Mouse (Mus musculus): ENCODE measurements around the gene Nav2. TPM values are rescaled to one million over a fixed set of nuclear protein-coding genes. Genes with fewer than 3 reads are reported as not detected.

Gene Nav2
- polyA plus RNA-seq, 1 experiment from 2014 or later, result 5.8 TPM

GRCm38 (mm10) chr7:48958528-48959315 lies 50.2 kb downstream of the Nav2 start:
- H3K9ac ChIP-seq (ENCODE audit: low read depth, low read length), result no peak overlapping the region
- peak overlapping the region; percentile 15 for H3K4me3 ChIP-seq (ENCODE audit: low read depth, low read length)
- H3K4me1 ChIP-seq (replicated peaks; ENCODE audit: control insufficient read depth, insufficient read depth, low read length), result no peaks in the 10 kb centered on the region; the same call in 1 of the 2 replicates
- H3K27ac ChIP-seq (ENCODE audit: low read depth, low read length), result no peak overlapping the region
- H3K27me3 ChIP-seq (replicated peaks; ENCODE audit: control insufficient read depth, insufficient read depth, low read length), result peaks cover 30% of the 10 kb centered on the region
- no peaks in the 10 kb centered on the region for H3K9me3 ChIP-seq (ENCODE audit: control insufficient read depth)
- ATAC-seq, result 0 out of 2 replicates have a peak, but pooled peaks have one; percentile 41
- no peak for TF ChIP-seq CTCF (IDR thresholded peaks at IDR 0.05; ENCODE audit: low read depth)
- H3K36me3 ChIP-seq (ENCODE audit: control insufficient read depth, insufficient read depth), result no peaks in the 10 kb centered on the region
- peak overlapping the region; percentile 48 for H3K4me2 ChIP-seq (replicated peaks; ENCODE audit: low read depth)
- WGBS, result 4% methylated on average over 32 of the region's 32 CpGs

DNA sequence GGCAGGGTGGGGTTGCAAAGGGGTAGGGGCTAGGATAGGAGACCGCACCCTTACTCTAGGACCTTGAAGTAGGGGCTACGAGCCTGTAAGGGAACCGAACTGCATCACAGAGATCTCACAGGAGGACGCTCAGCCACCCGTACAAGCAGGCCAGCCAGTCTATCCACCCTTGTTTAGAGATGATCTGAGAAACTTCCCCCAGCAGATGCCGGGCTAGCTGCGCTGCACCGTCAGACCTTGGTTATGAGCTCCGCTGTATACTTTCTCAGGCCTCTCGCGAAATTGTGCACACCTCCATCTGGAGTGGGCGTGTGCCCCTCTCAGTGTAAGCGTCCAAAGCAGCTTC lies 50.8 kb downstream of the Nav2 start:
- Histone ChIP-seq H3K9ac (ENCODE audit: low read depth, low read length) (no peak overlapping the region), H3K4me1 (replicated peaks; ENCODE audit: control insufficient read depth, insufficient read depth, low read length) (no peaks in the 10 kb centered on the region; the same call in 1 of the 2 replicates), H3K27me3 (replicated peaks; ENCODE audit: control insufficient read depth, insufficient read depth, low read length) (peaks cover 30% of the 10 kb centered on the region), H3K4me2 (replicated peaks; ENCODE audit: low read depth) (peak overlapping the region; percentile 48), H3K27ac (ENCODE audit: low read depth, low read length) (no peak overlapping the region), H3K36me3 (ENCODE audit: control insufficient read depth, insufficient read depth) (no peaks in the 10 kb centered on the region), H3K4me3 (ENCODE audit: low read depth, low read length) (peak overlapping the region; percentile 15), H3K9me3 (ENCODE audit: control insufficient read depth) (no peaks in the 10 kb centered on the region)
- WGBS, result 15% methylated on average over 13 of the region's 13 CpGs
- ATAC-seq, result no peak
- TF ChIP-seq CTCF (IDR thresholded peaks at IDR 0.05; ENCODE audit: low read depth), result no peak

GRCm38 (mm10) chr7:48960152-48960551 lies 51.6 kb downstream of the Nav2 start:
- Histone ChIP-seq H3K27ac (ENCODE audit: low read depth, low read length) (no peak overlapping the region), H3K4me1 (replicated peaks; ENCODE audit: control insufficient read depth, insufficient read depth, low read length) (no peaks in the 10 kb centered on the region; the same call in 1 of the 2 replicates), H3K4me2 (replicated peaks; ENCODE audit: low read depth) (no peak overlapping the region), H3K9ac (ENCODE audit: low read depth, low read length) (no peak overlapping the region), H3K4me3 (ENCODE audit: low read depth, low read length) (no peak overlapping the region), H3K36me3 (ENCODE audit: control insufficient read depth, insufficient read depth) (no peaks in the 10 kb centered on the region), H3K27me3 (replicated peaks; ENCODE audit: control insufficient read depth, insufficient read depth, low read length) (peaks cover 30% of the 10 kb centered on the region), H3K9me3 (ENCODE audit: control insufficient read depth) (no peaks in the 10 kb centered on the region)
- 28% methylated on average over 10 of the region's 10 CpGs for WGBS
- ATAC-seq, result no peak
- no peak for TF ChIP-seq CTCF (IDR thresholded peaks at IDR 0.05; ENCODE audit: low read depth)

DNA sequence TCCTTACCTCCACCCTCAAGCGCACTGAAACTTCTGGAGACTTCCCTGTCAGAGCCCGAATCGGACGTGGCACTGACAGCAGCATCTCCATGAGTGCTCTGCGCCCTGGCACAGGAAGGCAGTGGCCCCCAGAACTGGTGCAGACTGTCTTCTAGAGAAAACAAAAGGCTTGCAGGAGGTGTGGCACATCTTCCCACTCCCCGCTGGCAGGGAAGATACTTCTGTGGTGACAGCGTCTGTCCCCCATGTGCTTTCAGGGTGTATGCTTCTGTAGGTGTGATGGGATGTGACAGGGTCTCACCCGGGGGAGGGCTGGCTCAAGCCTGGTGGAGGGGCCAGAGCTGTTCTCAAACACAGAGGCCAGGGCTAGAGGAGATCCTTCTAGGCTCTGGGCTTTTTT lies 53.0 kb downstream of the Nav2 start:
- Histone ChIP-seq H3K27ac (ENCODE audit: low read depth, low read length) (no peak overlapping the region), H3K4me1 (replicated peaks; ENCODE audit: control insufficient read depth, insufficient read depth, low read length) (no peaks in the 10 kb centered on the region; the same call in 1 of the 2 replicates), H3K9me3 (ENCODE audit: control insufficient read depth) (no peaks in the 10 kb centered on the region), H3K9ac (ENCODE audit: low read depth, low read length) (no peak overlapping the region), H3K36me3 (ENCODE audit: control insufficient read depth, insufficient read depth) (no peaks in the 10 kb centered on the region), H3K4me3 (ENCODE audit: low read depth, low read length) (no peak overlapping the region), H3K4me2 (replicated peaks; ENCODE audit: low read depth) (no peak overlapping the region), H3K27me3 (replicated peaks; ENCODE audit: control insufficient read depth, insufficient read depth, low read length) (peaks cover 30% of the 10 kb centered on the region)
- WGBS, result 55% methylated on average over 8 of the region's 8 CpGs
- TF ChIP-seq CTCF (IDR thresholded peaks at IDR 0.05; ENCODE audit: low read depth), result no peak
- ATAC-seq, result no peak

DNA sequence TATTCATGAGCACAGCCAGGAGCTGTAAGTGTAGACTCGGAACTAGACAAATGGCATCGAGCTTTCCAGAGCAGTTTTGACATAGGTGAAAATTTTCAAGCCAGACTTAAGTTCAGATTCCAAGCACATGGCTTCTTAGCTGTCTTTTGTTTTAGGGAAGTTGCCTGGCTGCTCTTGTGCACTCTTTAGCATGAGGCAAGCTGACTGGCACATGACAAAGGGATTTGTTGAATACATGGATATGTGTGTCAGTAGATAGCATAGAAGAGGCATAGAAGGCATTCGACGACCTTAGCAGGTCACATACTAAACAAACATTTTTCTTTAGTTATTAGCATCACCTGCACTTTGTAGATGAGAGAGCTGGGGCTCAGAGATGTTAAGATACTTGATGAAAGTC lies 53.4 kb downstream of the Nav2 start:
- TF ChIP-seq CTCF (IDR thresholded peaks at IDR 0.05; ENCODE audit: low read depth), result no peak
- Histone ChIP-seq H3K4me2 (replicated peaks; ENCODE audit: low read depth) (no peak overlapping the region), H3K9ac (ENCODE audit: low read depth, low read length) (no peak overlapping the region), H3K9me3 (ENCODE audit: control insufficient read depth) (no peaks in the 10 kb centered on the region), H3K36me3 (ENCODE audit: control insufficient read depth, insufficient read depth) (no peaks in the 10 kb centered on the region), H3K4me1 (replicated peaks; ENCODE audit: control insufficient read depth, insufficient read depth, low read length) (no peaks in the 10 kb centered on the region; the same call in 1 of the 2 replicates), H3K4me3 (ENCODE audit: low read depth, low read length) (no peak overlapping the region), H3K27ac (ENCODE audit: low read depth, low read length) (no peak overlapping the region), H3K27me3 (replicated peaks; ENCODE audit: control insufficient read depth, insufficient read depth, low read length) (peaks cover 30% of the 10 kb centered on the region)
- 70% methylated on average over 4 of the region's 4 CpGs for WGBS
- ATAC-seq, result no peak

DNA sequence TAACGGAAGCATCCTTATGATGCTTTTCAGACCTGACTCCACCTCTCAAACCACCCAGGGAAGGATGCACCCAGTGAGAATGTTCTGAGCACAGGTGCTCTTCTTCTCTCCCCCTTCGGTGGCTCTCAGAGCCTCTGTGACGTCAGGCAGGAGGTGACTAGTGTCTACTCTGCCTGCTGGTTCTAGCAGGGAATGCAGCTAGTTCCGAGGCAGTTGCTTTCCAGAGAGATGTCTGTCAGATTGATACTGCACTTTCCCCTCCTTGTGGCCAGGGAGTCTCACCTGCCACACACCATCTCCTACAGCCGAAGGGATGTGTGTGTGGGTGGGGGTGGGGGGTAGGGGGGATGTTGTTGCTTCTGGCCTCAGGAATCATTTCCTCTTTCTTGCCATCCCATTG lies 54.6 kb downstream of the Nav2 start:
- WGBS, result 34% methylated on average over 5 of the region's 5 CpGs
- Histone ChIP-seq H3K9me3 (ENCODE audit: control insufficient read depth) (no peaks in the 10 kb centered on the region), H3K36me3 (ENCODE audit: control insufficient read depth, insufficient read depth) (no peaks in the 10 kb centered on the region), H3K27me3 (replicated peaks; ENCODE audit: control insufficient read depth, insufficient read depth, low read length) (peaks cover 23% of the 10 kb centered on the region), H3K4me3 (ENCODE audit: low read depth, low read length) (no peak overlapping the region), H3K4me2 (replicated peaks; ENCODE audit: low read depth) (no peak overlapping the region), H3K9ac (ENCODE audit: low read depth, low read length) (no peak overlapping the region), H3K4me1 (replicated peaks; ENCODE audit: control insufficient read depth, insufficient read depth, low read length) (no peaks in the 10 kb centered on the region; the same call in 1 of the 2 replicates), H3K27ac (ENCODE audit: low read depth, low read length) (no peak overlapping the region)
- no peak for ATAC-seq
- TF ChIP-seq CTCF (IDR thresholded peaks at IDR 0.05; ENCODE audit: low read depth), result 0 out of 2 replicates have a peak, but pooled peaks have one; percentile 10

Data from intestine, postnatal 0 days (tissue).